Mouse (Mus musculus): Measurements from ENCODE around the gene Cth. TPM values are rescaled to one million over a fixed set of nuclear protein-coding genes. Genes with fewer than 3 reads are reported as not detected.

The Cth gene
- polyA plus RNA-seq, 1 experiment, result 3.8 TPM

- no peaks in the 10 kb centered on the region for H3K27me3 ChIP-seq (ENCODE audit: control insufficient read depth, insufficient read depth, low read length)
- no peaks in the 10 kb centered on the region for H3K36me3 ChIP-seq (ENCODE audit: control insufficient read depth, insufficient read depth, low read length)
- 55% methylated on average over 11 of the region's 11 CpGs for WGBS
- peak; percentile 33 for DNase-seq
- no peak for TF ChIP-seq CTCF (IDR thresholded peaks at IDR 0.05; ENCODE audit: borderline replicate concordance, control insufficient read depth, extremely low read depth, insufficient read depth, low read length, poor library complexity)
- TF ChIP-seq POLR2A (IDR thresholded peaks at IDR 0.05; ENCODE audit: control insufficient read depth, extremely low read depth, insufficient read depth, low read length, poor library complexity), result no peak
- H3K27ac ChIP-seq (ENCODE audit: control insufficient read depth, insufficient read depth, low read length), result no peak overlapping the region
- no peak overlapping the region for H3K4me3 ChIP-seq (ENCODE audit: control insufficient read depth, insufficient read depth, low read length)
- H3K4me1 ChIP-seq (replicated peaks; ENCODE audit: control insufficient read depth, insufficient read depth, low read length), result no peaks in the 10 kb centered on the region
These were observed 48.3 kb downstream of the Cth start for GRCm38 (mm10) chr3:157876439-157877156.

DNA sequence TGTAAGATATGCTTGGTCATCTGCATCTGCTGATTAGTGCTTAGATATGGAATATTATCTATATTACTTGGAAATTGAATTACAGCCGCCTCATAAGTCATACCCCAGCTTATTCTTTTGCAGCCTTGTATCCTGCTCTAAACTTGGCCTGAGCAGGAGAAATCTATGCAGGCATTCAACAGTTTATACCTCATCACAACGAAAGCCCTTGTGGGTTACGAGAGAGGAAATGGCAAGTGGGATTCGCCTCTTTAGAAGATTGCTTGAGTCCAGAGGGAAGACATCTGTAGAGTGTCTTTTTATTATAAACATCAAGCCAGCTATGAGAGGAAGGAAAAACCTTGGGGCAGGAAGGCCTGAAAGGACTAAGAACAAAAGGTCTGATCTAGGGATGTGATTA, 52.0 kb downstream of the Cth start:
- Histone ChIP-seq H3K27ac (ENCODE audit: control insufficient read depth, insufficient read depth, low read length) (no peak overlapping the region), H3K36me3 (ENCODE audit: control insufficient read depth, insufficient read depth, low read length) (no peaks in the 10 kb centered on the region), H3K4me3 (ENCODE audit: control insufficient read depth, insufficient read depth, low read length) (no peak overlapping the region), H3K27me3 (ENCODE audit: control insufficient read depth, insufficient read depth, low read length) (no peaks in the 10 kb centered on the region), H3K4me1 (replicated peaks; ENCODE audit: control insufficient read depth, insufficient read depth, low read length) (no peaks in the 10 kb centered on the region)
- DNase-seq, result no peak
- WGBS, result 76% methylated on average over 4 of the region's 4 CpGs
- TF ChIP-seq CTCF (IDR thresholded peaks at IDR 0.05; ENCODE audit: borderline replicate concordance, control insufficient read depth, extremely low read depth, insufficient read depth, low read length, poor library complexity) (no peak), POLR2A (IDR thresholded peaks at IDR 0.05; ENCODE audit: control insufficient read depth, extremely low read depth, insufficient read depth, low read length, poor library complexity) (no peak)

DNA sequence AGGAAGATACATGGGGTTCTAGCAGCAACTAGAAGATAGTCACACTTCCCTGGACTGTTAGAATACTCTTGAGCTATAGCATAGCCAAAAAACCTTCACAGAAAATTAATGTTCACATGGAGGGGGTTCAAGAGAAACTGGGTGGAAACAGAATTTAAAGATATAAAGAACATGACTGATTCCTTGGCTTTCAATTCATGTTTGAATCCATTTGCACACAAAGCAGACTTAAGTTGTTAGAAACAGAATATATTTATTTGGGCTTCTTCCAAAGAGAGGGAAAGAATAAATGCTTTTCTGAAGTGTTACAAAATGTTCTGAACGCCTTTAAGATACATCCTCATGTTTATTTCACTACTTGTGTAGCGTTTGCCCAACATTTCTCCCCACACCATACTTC, 57.0 kb downstream of the Cth start:
- DNase-seq, result no peak
- H3K4me3 ChIP-seq (ENCODE audit: control insufficient read depth, insufficient read depth, low read length), result no peak overlapping the region
- no peak overlapping the region for H3K27ac ChIP-seq (ENCODE audit: control insufficient read depth, insufficient read depth, low read length)
- no peaks in the 10 kb centered on the region for H3K4me1 ChIP-seq (replicated peaks; ENCODE audit: control insufficient read depth, insufficient read depth, low read length)
- TF ChIP-seq CTCF (IDR thresholded peaks at IDR 0.05; ENCODE audit: borderline replicate concordance, control insufficient read depth, extremely low read depth, insufficient read depth, low read length, poor library complexity) (no peak), POLR2A (IDR thresholded peaks at IDR 0.05; ENCODE audit: control insufficient read depth, extremely low read depth, insufficient read depth, low read length, poor library complexity) (no peak)
- no peaks in the 10 kb centered on the region for H3K27me3 ChIP-seq (ENCODE audit: control insufficient read depth, insufficient read depth, low read length)
- no peaks in the 10 kb centered on the region for H3K36me3 ChIP-seq (ENCODE audit: control insufficient read depth, insufficient read depth, low read length)
- 91% methylated on average over 2 of the region's 2 CpGs for WGBS

GRCm38 (mm10) chr3:157866251-157866650, 58.6 kb downstream of the Cth start:
- H3K4me1 ChIP-seq (replicated peaks; ENCODE audit: control insufficient read depth, insufficient read depth, low read length), result no peaks in the 10 kb centered on the region
- H3K4me3 ChIP-seq (ENCODE audit: control insufficient read depth, insufficient read depth, low read length), result no peak overlapping the region
- no peak for DNase-seq
- 60% methylated on average over 4 of the region's 4 CpGs for WGBS
- no peaks in the 10 kb centered on the region for H3K36me3 ChIP-seq (ENCODE audit: control insufficient read depth, insufficient read depth, low read length)
- no peaks in the 10 kb centered on the region for H3K27me3 ChIP-seq (ENCODE audit: control insufficient read depth, insufficient read depth, low read length)
- no peak overlapping the region for H3K27ac ChIP-seq (ENCODE audit: control insufficient read depth, insufficient read depth, low read length)
- no peak for TF ChIP-seq POLR2A (IDR thresholded peaks at IDR 0.05; ENCODE audit: control insufficient read depth, extremely low read depth, insufficient read depth, low read length, poor library complexity)
- TF ChIP-seq CTCF (IDR thresholded peaks at IDR 0.05; ENCODE audit: borderline replicate concordance, control insufficient read depth, extremely low read depth, insufficient read depth, low read length, poor library complexity), result no peak

DNA sequence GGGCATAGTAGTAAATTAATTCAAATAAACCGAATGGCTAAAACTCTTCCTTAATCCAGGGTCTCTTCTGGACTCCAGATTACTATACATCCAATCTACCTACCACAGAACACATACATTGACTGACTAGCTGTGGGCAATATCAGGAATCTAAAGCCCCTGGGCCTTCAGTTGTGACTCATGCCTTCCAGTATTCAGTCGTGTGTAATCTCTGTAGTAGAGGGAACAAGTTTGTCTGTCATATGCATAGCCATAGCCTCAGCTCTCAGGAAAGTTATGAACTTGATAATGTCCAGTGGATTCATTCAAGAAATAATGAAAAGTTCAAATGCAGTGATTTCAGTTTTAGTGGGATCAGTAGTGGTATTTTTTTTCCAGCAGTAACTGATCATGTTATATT, 59.0 kb downstream of the Cth start:
- DNase-seq, result no peak
- no peak overlapping the region for H3K27ac ChIP-seq (ENCODE audit: control insufficient read depth, insufficient read depth, low read length)
- H3K4me1 ChIP-seq (replicated peaks; ENCODE audit: control insufficient read depth, insufficient read depth, low read length), result no peaks in the 10 kb centered on the region
- H3K4me3 ChIP-seq (ENCODE audit: control insufficient read depth, insufficient read depth, low read length), result no peak overlapping the region
- TF ChIP-seq POLR2A (IDR thresholded peaks at IDR 0.05; ENCODE audit: control insufficient read depth, extremely low read depth, insufficient read depth, low read length, poor library complexity), result no peak
- TF ChIP-seq CTCF (IDR thresholded peaks at IDR 0.05; ENCODE audit: borderline replicate concordance, control insufficient read depth, extremely low read depth, insufficient read depth, low read length, poor library complexity), result no peak
- 74% methylated on average over 2 of the region's 2 CpGs for WGBS
- H3K36me3 ChIP-seq (ENCODE audit: control insufficient read depth, insufficient read depth, low read length), result no peaks in the 10 kb centered on the region
- H3K27me3 ChIP-seq (ENCODE audit: control insufficient read depth, insufficient read depth, low read length), result no peaks in the 10 kb centered on the region

GRCm38 (mm10) chr3:157865431-157865830, 59.4 kb downstream of the Cth start:
- no peak overlapping the region for H3K27ac ChIP-seq (ENCODE audit: control insufficient read depth, insufficient read depth, low read length)
- 79% methylated on average over 6 of the region's 6 CpGs for WGBS
- TF ChIP-seq POLR2A (IDR thresholded peaks at IDR 0.05; ENCODE audit: control insufficient read depth, extremely low read depth, insufficient read depth, low read length, poor library complexity), result no peak
- TF ChIP-seq CTCF (IDR thresholded peaks at IDR 0.05; ENCODE audit: borderline replicate concordance, control insufficient read depth, extremely low read depth, insufficient read depth, low read length, poor library complexity), result no peak
- no peaks in the 10 kb centered on the region for H3K4me1 ChIP-seq (replicated peaks; ENCODE audit: control insufficient read depth, insufficient read depth, low read length)
- H3K4me3 ChIP-seq (ENCODE audit: control insufficient read depth, insufficient read depth, low read length), result no peak overlapping the region
- DNase-seq, result no peak
- H3K36me3 ChIP-seq (ENCODE audit: control insufficient read depth, insufficient read depth, low read length), result no peaks in the 10 kb centered on the region
- no peaks in the 10 kb centered on the region for H3K27me3 ChIP-seq (ENCODE audit: control insufficient read depth, insufficient read depth, low read length)

- H3K4me3 ChIP-seq (ENCODE audit: control insufficient read depth, insufficient read depth, low read length), result no peak overlapping the region
- no peaks in the 10 kb centered on the region for H3K4me1 ChIP-seq (replicated peaks; ENCODE audit: control insufficient read depth, insufficient read depth, low read length)
- H3K36me3 ChIP-seq (ENCODE audit: control insufficient read depth, insufficient read depth, low read length), result no peaks in the 10 kb centered on the region
- no peak overlapping the region for H3K27ac ChIP-seq (ENCODE audit: control insufficient read depth, insufficient read depth, low read length)
- no peak for TF ChIP-seq POLR2A (IDR thresholded peaks at IDR 0.05; ENCODE audit: control insufficient read depth, extremely low read depth, insufficient read depth, low read length, poor library complexity)
- no peak for TF ChIP-seq CTCF (IDR thresholded peaks at IDR 0.05; ENCODE audit: borderline replicate concordance, control insufficient read depth, extremely low read depth, insufficient read depth, low read length, poor library complexity)
- no peak for DNase-seq
- WGBS, result 49% methylated on average over 1 of the region's 1 CpGs
- H3K27me3 ChIP-seq (ENCODE audit: control insufficient read depth, insufficient read depth, low read length), result no peaks in the 10 kb centered on the region
These were observed 72.1 kb downstream of the Cth start for GRCm38 (mm10) chr3:157852806-157853205.
